Mouse (Mus musculus): ENCODE results near the gene Filip1.

The Filip1 gene

GRCm38 (mm10) chr9:79947414-79947813, 65.2 kb downstream of the Filip1 start:
- no peak for DNase-seq

- DNase-seq: no peak
Observed at GRCm38 (mm10) chr9:79944872-79945271, 67.8 kb downstream of the Filip1 start.

- DNase-seq: no peak
Observed at GRCm38 (mm10) chr9:79943986-79944385, 68.7 kb downstream of the Filip1 start.

GRCm38 (mm10) chr9:79938416-79939206, 74.0 kb downstream of the Filip1 start:
- no peak for DNase-seq

GRCm38 (mm10) chr9:79937570-79937969, 75.1 kb downstream of the Filip1 start:
- DNase-seq: no peak

GRCm38 (mm10) chr9:79932578-79932977, 80.1 kb downstream of the Filip1 start:
- DNase-seq: no peak

GRCm38 (mm10) chr9:79928092-79928491, 84.6 kb downstream of the Filip1 start:
- no peak for DNase-seq

GRCm38 (mm10) chr9:79927156-79927870, 85.3 kb downstream of the Filip1 start:
- DNase-seq: no peak

- no peak for DNase-seq
Observed at GRCm38 (mm10) chr9:79926464-79927155, 86.0 kb downstream of the Filip1 start.

GRCm38 (mm10) chr9:79925950-79926349, 86.7 kb downstream of the Filip1 start:
- DNase-seq: peak; percentile 7 to 9

GRCm38 (mm10) chr9:79923262-79923661, 89.4 kb downstream of the Filip1 start:
- DNase-seq: no peak

- DNase-seq: no peak
Observed at GRCm38 (mm10) chr9:79922493-79922760, 90.2 kb downstream of the Filip1 start.

- no peak for DNase-seq
Observed at GRCm38 (mm10) chr9:79921701-79922492, 90.8 kb downstream of the Filip1 start.

- no peak for DNase-seq
Observed at GRCm38 (mm10) chr9:79920540-79920933, 92.1 kb downstream of the Filip1 start.

- DNase-seq: no peak
Observed at GRCm38 (mm10) chr9:79919750-79920539, 92.7 kb downstream of the Filip1 start.

GRCm38 (mm10) chr9:79919303-79919721, 93.3 kb downstream of the Filip1 start:
- DNase-seq: no peak

GRCm38 (mm10) chr9:79918325-79919117, 94.1 kb downstream of the Filip1 start:
- DNase-seq: no peak

GRCm38 (mm10) chr9:79914276-79914675, 98.4 kb downstream of the Filip1 start:
- DNase-seq: no peak

- DNase-seq: no peak
Observed at GRCm38 (mm10) chr9:79912971-79913370, 99.7 kb downstream of the Filip1 start.

GRCm38 (mm10) chr9:79910166-79910565, 102.5 kb downstream of the Filip1 start:
- no peak for DNase-seq

GRCm38 (mm10) chr9:79898815-79899214, 113.8 kb downstream of the Filip1 start:
- no peak for DNase-seq
